Mouse (Mus musculus): ENCODE data around the gene Usp30. TPM values are rescaled to one million over a fixed set of nuclear protein-coding genes. Genes with fewer than 3 reads are reported as not detected.

Gene Usp30
- polyA plus RNA-seq, 1 experiment from 2014 or later = 12.0 TPM

GRCm38 (mm10) chr5:114052246-114052761 lies 13.0 kb upstream of the Usp30 start:
- H3K4me3 ChIP-seq (ENCODE audit: low read length) = peak overlapping the region; percentile 24

GRCm38 (mm10) chr5:114057129-114057731 lies 8.0 kb upstream of the Usp30 start:
- ATAC-seq (ENCODE audit: low read depth) = no peak
- H3K9ac ChIP-seq (ENCODE audit: low read length) = no peak overlapping the region
- WGBS = 67% methylated on average over 9 of the region's 9 CpGs
- no peak overlapping the region for H3K27ac ChIP-seq (ENCODE audit: low read length)
- H3K27me3 ChIP-seq (ENCODE audit: control insufficient read depth, insufficient read depth, low read depth, low read length) = no peaks in the 10 kb centered on the region
- H3K4me1 ChIP-seq (replicated peaks; ENCODE audit: control insufficient read depth, insufficient read depth, low read length) = no peaks in the 10 kb centered on the region
- no peak overlapping the region for H3K4me2 ChIP-seq (ENCODE audit: low read depth, low read length)
- H3K36me3 ChIP-seq (ENCODE audit: control insufficient read depth, insufficient read depth, low read length) = no peaks in the 10 kb centered on the region
- no peak overlapping the region for H3K4me3 ChIP-seq (ENCODE audit: low read length)
- no peaks in the 10 kb centered on the region for H3K9me3 ChIP-seq (ENCODE audit: control insufficient read depth, low read length)

More at GRCm38 (mm10) chr5:114052246-114052761, 13.0 kb upstream of the Usp30 start:
- ATAC-seq (ENCODE audit: low read depth) = peak; percentile 73
- Histone ChIP-seq H3K9ac (ENCODE audit: low read length) (no peak overlapping the region), H3K27ac (ENCODE audit: low read length) (no peak overlapping the region), H3K9me3 (ENCODE audit: control insufficient read depth, low read length) (0 out of 2 replicates have a peak, but pooled peaks cover 2% of the 10 kb centered on the region), H3K4me1 (replicated peaks; ENCODE audit: control insufficient read depth, insufficient read depth, low read length) (no peaks in the 10 kb centered on the region; the same call in 1 of the 2 replicates), H3K4me2 (ENCODE audit: low read depth, low read length) (peak overlapping the region; percentile 20), H3K36me3 (ENCODE audit: control insufficient read depth, insufficient read depth, low read length) (no peaks in the 10 kb centered on the region), H3K27me3 (ENCODE audit: control insufficient read depth, insufficient read depth, low read depth, low read length) (no peaks in the 10 kb centered on the region)
- WGBS = 16% methylated on average over 9 of the region's 9 CpGs

GRCm38 (mm10) chr5:114061675-114062074 lies 3.6 kb upstream of the Usp30 start:
- no peak overlapping the region for H3K27ac ChIP-seq (ENCODE audit: low read length)
- ATAC-seq (ENCODE audit: low read depth) = no peak
- WGBS = 44% methylated on average over 7 of the region's 7 CpGs
- H3K27me3 ChIP-seq (ENCODE audit: control insufficient read depth, insufficient read depth, low read depth, low read length) = no peaks in the 10 kb centered on the region
- H3K9me3 ChIP-seq (ENCODE audit: control insufficient read depth, low read length) = no peaks in the 10 kb centered on the region
- H3K9ac ChIP-seq (ENCODE audit: low read length) = no peak overlapping the region
- H3K4me1 ChIP-seq (replicated peaks; ENCODE audit: control insufficient read depth, insufficient read depth, low read length) = no peaks in the 10 kb centered on the region
- H3K4me2 ChIP-seq (ENCODE audit: low read depth, low read length) = no peak overlapping the region
- no peaks in the 10 kb centered on the region for H3K36me3 ChIP-seq (ENCODE audit: control insufficient read depth, insufficient read depth, low read length)
- H3K4me3 ChIP-seq (ENCODE audit: low read length) = no peak overlapping the region

- Histone ChIP-seq H3K27me3 (ENCODE audit: control insufficient read depth, insufficient read depth, low read depth, low read length) (no peaks in the 10 kb centered on the region), H3K9ac (ENCODE audit: low read length) (no peak overlapping the region), H3K4me3 (ENCODE audit: low read length) (no peak overlapping the region), H3K4me2 (ENCODE audit: low read depth, low read length) (no peak overlapping the region), H3K4me1 (replicated peaks; ENCODE audit: control insufficient read depth, insufficient read depth, low read length) (no peaks in the 10 kb centered on the region), H3K9me3 (ENCODE audit: control insufficient read depth, low read length) (no peaks in the 10 kb centered on the region), H3K27ac (ENCODE audit: low read length) (no peak overlapping the region), H3K36me3 (ENCODE audit: control insufficient read depth, insufficient read depth, low read length) (no peaks in the 10 kb centered on the region)
- 62% methylated on average over 4 of the region's 4 CpGs for WGBS
- no peak for ATAC-seq (ENCODE audit: low read depth)
Measured at GRCm38 (mm10) chr5:114063958-114064357, 1.3 kb upstream of the Usp30 start.

GRCm38 (mm10) chr5:114066601-114067000 lies 1.3 kb downstream of the Usp30 start:
- Histone ChIP-seq H3K4me2 (ENCODE audit: low read depth, low read length) (no peak overlapping the region), H3K36me3 (ENCODE audit: control insufficient read depth, insufficient read depth, low read length) (no peaks in the 10 kb centered on the region), H3K9me3 (ENCODE audit: control insufficient read depth, low read length) (no peaks in the 10 kb centered on the region), H3K27ac (ENCODE audit: low read length) (no peak overlapping the region), H3K9ac (ENCODE audit: low read length) (no peak overlapping the region), H3K4me1 (replicated peaks; ENCODE audit: control insufficient read depth, insufficient read depth, low read length) (no peaks in the 10 kb centered on the region), H3K4me3 (ENCODE audit: low read length) (no peak overlapping the region), H3K27me3 (ENCODE audit: control insufficient read depth, insufficient read depth, low read depth, low read length) (no peaks in the 10 kb centered on the region)
- no peak for ATAC-seq (ENCODE audit: low read depth)
- WGBS = 23% methylated on average over 6 of the region's 6 CpGs

GRCm38 (mm10) chr5:114067543-114067942 lies 2.3 kb downstream of the Usp30 start:
- Histone ChIP-seq H3K4me2 (ENCODE audit: low read depth, low read length) (no peak overlapping the region), H3K27ac (ENCODE audit: low read length) (no peak overlapping the region), H3K4me3 (ENCODE audit: low read length) (no peak overlapping the region), H3K9me3 (ENCODE audit: control insufficient read depth, low read length) (no peaks in the 10 kb centered on the region), H3K27me3 (ENCODE audit: control insufficient read depth, insufficient read depth, low read depth, low read length) (no peaks in the 10 kb centered on the region), H3K4me1 (replicated peaks; ENCODE audit: control insufficient read depth, insufficient read depth, low read length) (no peaks in the 10 kb centered on the region), H3K9ac (ENCODE audit: low read length) (no peak overlapping the region), H3K36me3 (ENCODE audit: control insufficient read depth, insufficient read depth, low read length) (no peaks in the 10 kb centered on the region)
- ATAC-seq (ENCODE audit: low read depth) = no peak
- WGBS = 77% methylated on average over 9 of the region's 9 CpGs

- Histone ChIP-seq H3K36me3 (ENCODE audit: control insufficient read depth, insufficient read depth, low read length) (no peaks in the 10 kb centered on the region), H3K9me3 (ENCODE audit: control insufficient read depth, low read length) (no peaks in the 10 kb centered on the region), H3K4me3 (ENCODE audit: low read length) (no peak overlapping the region), H3K27ac (ENCODE audit: low read length) (no peak overlapping the region), H3K4me2 (ENCODE audit: low read depth, low read length) (no peak overlapping the region), H3K27me3 (ENCODE audit: control insufficient read depth, insufficient read depth, low read depth, low read length) (no peaks in the 10 kb centered on the region), H3K9ac (ENCODE audit: low read length) (no peak overlapping the region), H3K4me1 (replicated peaks; ENCODE audit: control insufficient read depth, insufficient read depth, low read length) (no peaks in the 10 kb centered on the region)
- WGBS = 67% methylated on average over 9 of the region's 9 CpGs
- ATAC-seq (ENCODE audit: low read depth) = no peak
Measured at GRCm38 (mm10) chr5:114067982-114068381, 2.7 kb downstream of the Usp30 start.

GRCm38 (mm10) chr5:114070858-114071257 lies 5.6 kb downstream of the Usp30 start:
- Histone ChIP-seq H3K4me2 (ENCODE audit: low read depth, low read length) (no peak overlapping the region), H3K4me3 (ENCODE audit: low read length) (no peak overlapping the region), H3K4me1 (replicated peaks; ENCODE audit: control insufficient read depth, insufficient read depth, low read length) (no peaks in the 10 kb centered on the region), H3K27ac (ENCODE audit: low read length) (no peak overlapping the region), H3K9ac (ENCODE audit: low read length) (no peak overlapping the region), H3K36me3 (ENCODE audit: control insufficient read depth, insufficient read depth, low read length) (no peaks in the 10 kb centered on the region), H3K27me3 (ENCODE audit: control insufficient read depth, insufficient read depth, low read depth, low read length) (no peaks in the 10 kb centered on the region), H3K9me3 (ENCODE audit: control insufficient read depth, low read length) (no peaks in the 10 kb centered on the region)
- 87% methylated on average over 4 of the region's 4 CpGs for WGBS
- no peak for ATAC-seq (ENCODE audit: low read depth)

GRCm38 (mm10) chr5:114072262-114072661 lies 7.0 kb downstream of the Usp30 start:
- H3K36me3 ChIP-seq (ENCODE audit: control insufficient read depth, insufficient read depth, low read length) = no peaks in the 10 kb centered on the region
- no peak overlapping the region for H3K4me2 ChIP-seq (ENCODE audit: low read depth, low read length)
- no peak overlapping the region for H3K4me3 ChIP-seq (ENCODE audit: low read length)
- 41% methylated on average over 2 of the region's 2 CpGs for WGBS
- H3K4me1 ChIP-seq (replicated peaks; ENCODE audit: control insufficient read depth, insufficient read depth, low read length) = no peaks in the 10 kb centered on the region
- no peaks in the 10 kb centered on the region for H3K9me3 ChIP-seq (ENCODE audit: control insufficient read depth, low read length)
- H3K27ac ChIP-seq (ENCODE audit: low read length) = no peak overlapping the region
- ATAC-seq (ENCODE audit: low read depth) = no peak
- H3K27me3 ChIP-seq (ENCODE audit: control insufficient read depth, insufficient read depth, low read depth, low read length) = no peaks in the 10 kb centered on the region
- H3K9ac ChIP-seq (ENCODE audit: low read length) = no peak overlapping the region
